Mouse (Mus musculus) layer of hippocampus, postnatal 36 days (tissue): ENCODE data around the gene Keg1. TPM values are rescaled to one million over a fixed set of nuclear protein-coding genes. Genes with fewer than 3 reads are reported as not detected.
"Not testable (repeated sequence)": the region's sequence is repeated elsewhere in the genome, so short reads cannot be mapped to it uniquely, and the experiment has no call there.

ENCODE experiments used
- DNase-seq, 2 experiments: peaks; one replicate each; pipeline ENCODE4 v3.0.0; 2022
- total RNA-seq, 2 experiments: library from RNA; stranded (reverse); gene quantifications; 2 replicates each; pipeline ENCODE4 v1.2.3; 2021

The Keg1 gene
- total RNA-seq, result not detected

- no peak for DNase-seq
Measured at GRCm38 (mm10) chr19:12695590-12695989, at the start of gene Keg1. TSS of gene Keg1 (plus strand) at chr19:12695786.

- DNase-seq, result no peak
Measured at GRCm38 (mm10) chr19:12649511-12649910, 46.1 kb upstream of the Keg1 start.

- DNase-seq, result no peak
Measured at GRCm38 (mm10) chr19:12666156-12666555, 29.4 kb upstream of the Keg1 start.

GRCm38 (mm10) chr19:12668601-12669000 is 27.0 kb upstream of the Keg1 start:
- not testable (repeated sequence) for DNase-seq

- DNase-seq, result no peak
Measured at GRCm38 (mm10) chr19:12670139-12670538, 25.4 kb upstream of the Keg1 start, which contains the start of gene Olfr1442. TSS of gene Olfr1442 (plus strand) at chr19:12670439.

- no peak for DNase-seq
Measured at GRCm38 (mm10) chr19:12671051-12671450, 24.5 kb upstream of the Keg1 start.

- DNase-seq, result no peak
Measured at GRCm38 (mm10) chr19:12677812-12678211, 17.8 kb upstream of the Keg1 start, which contains the start of gene Olfr1443. TSS of gene Olfr1443 (plus strand) at chr19:12678112.

GRCm38 (mm10) chr19:12684638-12685037 is 10.9 kb upstream of the Keg1 start:
- DNase-seq, result no peak

- DNase-seq, result no peak
Measured at GRCm38 (mm10) chr19:12685231-12685630, 10.4 kb upstream of the Keg1 start.

- no peak for DNase-seq
Measured at GRCm38 (mm10) chr19:12696221-12696620, 635 bp downstream of the Keg1 start.

GRCm38 (mm10) chr19:12708458-12708857 is 12.9 kb downstream of the Keg1 start:
- DNase-seq, result no peak

- DNase-seq, result no peak
Measured at GRCm38 (mm10) chr19:12708986-12709385, 13.4 kb downstream of the Keg1 start.

- no peak for DNase-seq
Measured at GRCm38 (mm10) chr19:12719189-12719588, 23.6 kb downstream of the Keg1 start.

- no peak for DNase-seq
Measured at GRCm38 (mm10) chr19:12720463-12720862, 24.9 kb downstream of the Keg1 start.

GRCm38 (mm10) chr19:12720919-12721318 is 25.3 kb downstream of the Keg1 start:
- not testable (repeated sequence) for DNase-seq

GRCm38 (mm10) chr19:12721596-12721995 is 26.0 kb downstream of the Keg1 start:
- DNase-seq, result not testable (repeated sequence)

GRCm38 (mm10) chr19:12722308-12722707 is 26.7 kb downstream of the Keg1 start:
- DNase-seq, result peak in 1 of 2 experiments; percentile 4

GRCm38 (mm10) chr19:12725851-12726250 is 30.3 kb downstream of the Keg1 start:
- DNase-seq, result no peak

GRCm38 (mm10) chr19:12731036-12731435 is 35.5 kb downstream of the Keg1 start:
- no peak for DNase-seq

- no peak for DNase-seq
Measured at GRCm38 (mm10) chr19:12731950-12732349, 36.4 kb downstream of the Keg1 start.

- DNase-seq, result no peak
Measured at GRCm38 (mm10) chr19:12756286-12756685, 60.7 kb downstream of the Keg1 start.

GRCm38 (mm10) chr19:12758936-12759478 is 63.4 kb downstream of the Keg1 start:
- DNase-seq, result no peak

GRCm38 (mm10) chr19:12759656-12760055 is 64.1 kb downstream of the Keg1 start:
- DNase-seq, result peak; percentile 50 to 63

- DNase-seq, result no peak
Measured at GRCm38 (mm10) chr19:12762212-12763130, 66.9 kb downstream of the Keg1 start.
